Mouse (Mus musculus): ENCODE results near the gene Rhbdd2.

GRCm38 (mm10) chr5:135623006-135623563 is 9.3 kb upstream of the Rhbdd2 start:
- TF ChIP-seq TAL1 (IDR thresholded peaks at IDR 0.05; ENCODE audit: low read length) (no peak), GATA1 (IDR thresholded peaks at IDR 0.05; ENCODE audit: low read length) (no peak)

Data from erythroblast, embryonic 14.5 days (primary cell).